Mouse (Mus musculus): Measurements from ENCODE around the gene Gm2a.

Gene Gm2a

GRCm38 (mm10) chr11:55081206-55081605, 16.7 kb upstream of the Gm2a start:
- POLR2A ChIA-PET: interaction anchor here in 3 of 4 experiments (0.7 to 2.1 kb wide), 8 partner anchors 9 to 272 kb away, joined by 3 to 6 read pairs (median 3); partner anchors contain the start of gene Gm2a (in 2 of the 3)
- CTCF ChIA-PET: interaction anchor here in 1 of 4 experiments (1.1 kb wide), 1 partner anchor 83 kb away, joined by 4 read pairs; no protein-coding TSS in a partner anchor

- ChIA-PET POLR2A (interaction anchor here in 2 of 4 experiments (1.5 to 4.8 kb wide), 3 partner anchors 12 to 74 kb away, joined by 4 to 65 read pairs (median 38); partner anchors contain the start of gene Gm2a (in 2 of the 2)), CTCF (interaction anchor here in 2 of 4 experiments (0.7 to 4.3 kb wide), 5 partner anchors 13 to 393 kb away, joined by 3 to 39 read pairs (median 5); partner anchors contain the start of gene Gm2a (in 1 of the 2))
These were observed 13.3 kb upstream of the Gm2a start for GRCm38 (mm10) chr11:55084629-55085028.

GRCm38 (mm10) chr11:55085396-55085795, 12.5 kb upstream of the Gm2a start:
- POLR2A ChIA-PET: interaction anchor here in 2 of 4 experiments (0.6 to 4.8 kb wide), 16 partner anchors 7 to 382 kb away, joined by 3 to 65 read pairs (median 4); partner anchors contain the start of genes Ccdc69 (in 2 of the 2), Gm2a (in 2 of the 2), Atox1 (in 1 of the 2) and Lyrm7 (in 1 of the 2)
- CTCF ChIA-PET: interaction anchor here (0.6 to 4.3 kb wide), 17 partner anchors 9 to 301 kb away, joined by 3 to 39 read pairs (median 5); partner anchors contain the start of genes Gm2a (in 1 of the 4) and Slc36a2 (in 1 of the 4)

GRCm38 (mm10) chr11:55087006-55087405, 10.9 kb upstream of the Gm2a start:
- ChIA-PET POLR2A (interaction anchor here in 3 of 4 experiments (0.6 to 4.8 kb wide), 35 partner anchors 9 to 375 kb away, joined by 3 to 65 read pairs (median 5); partner anchors contain the start of genes Ccdc69 (in 3 of the 3), Gm2a (in 3 of the 3), Anxa6 (in 1 of the 3) and Atox1 (in 1 of the 3)), CTCF (interaction anchor here (0.6 to 4.3 kb wide), 61 partner anchors 8 to 308 kb away, joined by 3 to 39 read pairs (median 4); partner anchors contain the start of genes Ccdc69 (in 4 of the 4), Gm2a (in 4 of the 4), Anxa6 (in 1 of the 4) and Slc36a2 (in 1 of the 4))

DNA sequence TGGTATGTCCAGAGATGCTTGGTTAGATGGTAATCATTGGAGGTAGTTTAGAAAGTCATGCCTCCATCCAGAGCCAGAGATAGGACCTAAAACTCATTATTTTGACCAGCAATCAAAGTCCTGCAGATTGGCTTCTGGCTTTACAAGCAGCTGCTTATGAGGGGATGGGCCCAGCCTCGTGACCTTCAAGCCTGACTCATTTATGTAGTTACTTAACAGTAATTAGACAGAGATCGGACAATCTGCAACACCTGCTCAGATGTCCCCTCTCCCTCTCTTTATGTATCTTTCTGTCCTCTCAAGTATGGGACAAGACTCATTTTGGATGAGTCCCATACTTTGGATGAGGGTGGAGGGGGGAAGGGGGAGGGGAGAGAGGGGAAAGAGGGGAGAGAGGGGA, 8.0 kb upstream of the Gm2a start:
- CTCF ChIA-PET: interaction anchor here in 2 of 4 experiments (0.7 to 1.5 kb wide), 2 partner anchors 12 to 69 kb away, joined by 4 to 6 read pairs; no protein-coding TSS in a partner anchor

GRCm38 (mm10) chr11:55093096-55093495, 4.8 kb upstream of the Gm2a start:
- ChIA-PET CTCF (no interaction called here), POLR2A (interaction anchor here in 2 of 4 experiments (0.7 to 1.4 kb wide), 3 partner anchors 14 to 20 kb away, joined by 3 read pairs; no protein-coding TSS in a partner anchor)

More for the DNA sequence above, 8.0 kb upstream of the Gm2a start:
- POLR2A ChIA-PET: interaction anchor here in 1 of 4 experiments (0.7 to 2.0 kb wide), 2 partner anchors 13 to 193 kb away, joined by 3 to 5 read pairs; no protein-coding TSS in a partner anchor

DNA sequence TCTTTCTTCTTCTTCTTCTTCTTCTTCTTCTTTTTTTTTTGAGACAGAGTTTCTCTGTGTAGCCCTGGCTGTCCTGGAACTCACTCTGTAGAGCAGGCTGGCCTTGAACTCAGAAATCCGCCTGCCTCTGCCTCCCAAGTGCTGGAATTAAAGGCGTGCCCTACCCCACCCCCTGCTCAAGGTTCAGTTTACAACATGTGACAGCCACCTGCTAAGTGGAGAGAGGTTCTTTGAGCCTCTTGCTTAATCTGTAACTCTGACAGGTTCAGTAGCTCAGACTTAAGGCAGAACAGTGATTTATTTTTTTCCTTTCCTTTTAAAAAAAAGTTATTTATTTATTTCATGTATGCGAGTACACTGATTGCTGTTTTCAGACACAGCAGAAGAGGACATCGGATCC, 1.6 kb upstream of the Gm2a start:
- CTCF ChIA-PET: interaction anchor here in 2 of 4 experiments (1.3 to 2.0 kb wide), 2 partner anchors 9 to 10 kb away, joined by 3 to 9 read pairs; no protein-coding TSS in a partner anchor
- POLR2A ChIA-PET: interaction anchor here (0.5 to 4.5 kb wide), 37 partner anchors 9 to 842 kb away, joined by 3 to 65 read pairs (median 4); partner anchors contain the start of genes Ccdc69 (in 2 of the 4), G3bp1 (in 2 of the 4), Lyrm7 (in 1 of the 4) and Tnip1 (in 1 of the 4)

GRCm38 (mm10) chr11:55096731-55097462, 1.0 kb upstream of the Gm2a start:
- CTCF ChIA-PET: interaction anchor here (0.8 to 2.0 kb wide), 18 partner anchors 9 to 372 kb away, joined by 3 to 39 read pairs (median 4); partner anchors contain the start of gene Ccdc69 (in 1 of the 4)
- POLR2A ChIA-PET: interaction anchor here in 3 of 4 experiments (0.5 to 4.5 kb wide), 123 partner anchors 9 to 1878 kb away, joined by 3 to 65 read pairs (median 4); partner anchors contain the start of genes Ccdc69 (in 3 of the 3), G3bp1 (in 3 of the 3), Lyrm7 (in 3 of the 3) and Anxa6 (in 2 of the 3)

DNA sequence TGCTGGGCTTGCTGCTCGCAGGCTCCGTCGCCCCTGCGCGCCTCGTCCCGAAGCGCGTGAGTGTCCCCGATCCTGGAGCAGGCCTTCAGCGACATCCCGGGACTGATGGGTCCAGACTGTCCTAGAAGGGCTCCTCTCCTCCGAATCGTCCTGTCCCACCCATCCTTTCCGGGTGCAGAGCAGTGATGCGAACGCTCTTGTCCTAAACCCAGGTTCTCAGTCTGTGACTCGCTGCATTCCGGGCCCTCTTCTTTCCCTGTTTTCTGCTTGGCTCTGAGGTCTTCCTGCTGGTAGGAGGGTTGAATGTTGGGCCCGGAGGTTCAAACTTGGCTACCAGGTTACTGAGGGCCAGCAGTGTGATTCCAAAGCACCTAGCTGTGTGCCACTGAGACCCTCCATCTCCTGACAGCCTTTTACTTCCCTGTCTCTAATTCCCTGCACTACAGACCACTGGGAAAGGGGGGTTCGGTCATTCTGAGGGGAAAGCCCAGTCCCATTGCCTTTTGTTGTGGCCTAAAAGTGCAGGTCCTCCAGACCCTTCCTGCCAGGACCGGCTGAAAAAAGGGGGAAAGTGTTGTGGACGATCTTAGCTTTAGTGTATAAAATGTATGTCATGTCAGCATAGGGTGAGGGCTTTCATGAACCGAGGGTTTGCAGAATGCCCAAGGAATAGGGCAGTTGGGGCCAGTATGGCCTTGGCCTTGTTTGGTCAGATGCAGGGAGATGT, 437 bp downstream of the Gm2a start:
- ChIA-PET POLR2A (interaction anchor here (0.6 to 4.5 kb wide), 109 partner anchors 9 to 1140 kb away, joined by 3 to 65 read pairs (median 5); partner anchors contain the start of genes Ccdc69 (in 3 of the 4), G3bp1 (in 3 of the 4), Lyrm7 (in 3 of the 4) and Anxa6 (in 2 of the 4)), CTCF (interaction anchor here (0.6 to 1.4 kb wide), 21 partner anchors 11 to 397 kb away, joined by 3 to 39 read pairs (median 4); partner anchors contain the start of genes Ccdc69 (in 1 of the 4) and Slc36a2 (in 1 of the 4))

DNA sequence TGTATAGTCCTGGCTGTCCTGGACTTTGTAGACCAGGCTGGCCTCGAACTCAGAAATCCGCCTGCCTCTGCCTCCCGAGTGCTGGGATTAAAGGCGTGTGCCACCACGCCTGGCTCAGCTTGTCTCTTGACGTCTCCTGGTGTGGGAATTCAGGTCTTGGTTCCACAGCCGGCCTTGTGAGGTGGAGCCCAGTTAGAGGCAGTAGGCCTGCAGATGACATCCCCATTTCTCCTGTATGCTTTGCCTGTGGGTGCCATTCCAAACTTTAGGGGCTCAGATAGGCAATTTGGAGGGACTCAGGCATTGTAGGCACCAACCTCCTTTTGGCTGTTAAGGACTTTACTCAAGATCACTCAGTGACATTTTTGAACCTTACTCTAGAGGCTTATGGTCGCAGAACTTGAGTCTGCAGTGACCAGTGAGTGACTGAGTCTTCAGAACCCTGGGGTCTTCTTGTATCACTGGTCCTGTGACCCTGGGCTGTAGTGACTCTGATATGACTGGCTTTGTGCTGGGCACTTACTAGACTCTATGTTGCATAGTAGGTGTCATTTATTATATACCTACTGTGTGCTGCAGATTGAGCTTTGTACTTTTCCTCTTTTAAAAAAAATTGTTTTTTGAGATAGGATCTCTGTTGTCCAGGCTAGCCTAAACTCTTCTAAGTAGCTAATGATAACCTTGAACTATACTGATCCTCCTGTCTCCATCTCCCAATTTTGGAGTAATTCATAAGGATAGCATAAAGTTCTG, 1.3 kb downstream of the Gm2a start:
- CTCF ChIA-PET: interaction anchor here in 1 of 4 experiments (0.7 kb wide), 1 partner anchor 138 kb away, joined by 3 read pairs; no protein-coding TSS in a partner anchor
- POLR2A ChIA-PET: interaction anchor here in 3 of 4 experiments (0.6 to 4.5 kb wide), 15 partner anchors 8 to 362 kb away, joined by 3 to 65 read pairs (median 25); partner anchors contain the start of genes Atox1 (in 1 of the 3), Ccdc69 (in 1 of the 3) and Slc36a1 (in 1 of the 3)

GRCm38 (mm10) chr11:55099868-55100267, 2.0 kb downstream of the Gm2a start:
- ChIA-PET POLR2A (interaction anchor here in 2 of 4 experiments (0.6 to 4.0 kb wide), 4 partner anchors 8 to 317 kb away, joined by 3 to 31 read pairs (median 8); no protein-coding TSS in a partner anchor), CTCF (no interaction called here)

GRCm38 (mm10) chr11:55102015-55102414, 4.1 kb downstream of the Gm2a start:
- ChIA-PET POLR2A (interaction anchor here in 2 of 4 experiments (1.0 to 1.7 kb wide), 2 partner anchors 18 to 57 kb away, joined by 3 to 4 read pairs; no protein-coding TSS in a partner anchor), CTCF (no interaction called here)

DNA sequence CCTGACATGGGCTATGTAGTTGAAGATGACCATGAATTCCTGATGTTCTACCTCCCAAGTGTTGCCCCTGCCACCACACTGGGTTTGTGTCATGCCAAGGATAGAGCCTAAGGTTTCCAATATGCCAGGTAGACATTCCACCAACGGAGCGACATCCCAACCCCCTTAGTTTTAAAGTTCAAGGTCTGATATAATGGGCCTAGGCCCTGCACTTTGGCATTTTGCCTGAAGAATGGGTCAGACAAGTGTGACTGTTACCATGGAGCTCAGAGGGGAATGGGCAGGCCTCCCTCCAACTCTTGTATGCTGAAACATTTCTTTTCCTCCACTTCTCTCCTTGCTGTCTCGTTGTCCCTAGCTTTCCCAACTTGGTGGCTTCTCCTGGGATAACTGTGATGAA, 5.3 kb downstream of the Gm2a start:
- POLR2A ChIA-PET: interaction anchor here in 2 of 4 experiments (0.6 to 1.8 kb wide), 5 partner anchors 10 to 410 kb away, joined by 3 to 5 read pairs (median 3); no protein-coding TSS in a partner anchor
- CTCF ChIA-PET: no interaction called here

GRCm38 (mm10) chr11:55105389-55105788, 7.5 kb downstream of the Gm2a start:
- ChIA-PET POLR2A (interaction anchor here in 1 of 4 experiments (0.9 to 1.0 kb wide), 2 partner anchors 35 to 36 kb away, joined by 3 read pairs; no protein-coding TSS in a partner anchor), CTCF (no interaction called here)

- CTCF ChIA-PET: interaction anchor here in 1 of 4 experiments (0.9 kb wide), 1 partner anchor 19 kb away, joined by 4 read pairs; no protein-coding TSS in a partner anchor
- POLR2A ChIA-PET: interaction anchor here in 2 of 4 experiments (0.9 to 4.1 kb wide), 8 partner anchors 8 to 134 kb away, joined by 3 to 38 read pairs (median 3); partner anchors contain the start of gene Gm2a (in 2 of the 2)
These were observed 8.7 kb downstream of the Gm2a start for GRCm38 (mm10) chr11:55106636-55107035.

Data from embryonic stem cell, embryonic (primary cell).